Mouse (Mus musculus): ENCODE data around the gene Ciz1. TPM values are rescaled to one million over a fixed set of nuclear protein-coding genes. Genes with fewer than 3 reads are reported as not detected.
A peak's percentile ranks its signal among the peaks of the same experiment; 100 is the strongest.

Ciz1 gene
- polyA plus RNA-seq, 1 experiment from 2014 or later = 59.1 TPM

DNA sequence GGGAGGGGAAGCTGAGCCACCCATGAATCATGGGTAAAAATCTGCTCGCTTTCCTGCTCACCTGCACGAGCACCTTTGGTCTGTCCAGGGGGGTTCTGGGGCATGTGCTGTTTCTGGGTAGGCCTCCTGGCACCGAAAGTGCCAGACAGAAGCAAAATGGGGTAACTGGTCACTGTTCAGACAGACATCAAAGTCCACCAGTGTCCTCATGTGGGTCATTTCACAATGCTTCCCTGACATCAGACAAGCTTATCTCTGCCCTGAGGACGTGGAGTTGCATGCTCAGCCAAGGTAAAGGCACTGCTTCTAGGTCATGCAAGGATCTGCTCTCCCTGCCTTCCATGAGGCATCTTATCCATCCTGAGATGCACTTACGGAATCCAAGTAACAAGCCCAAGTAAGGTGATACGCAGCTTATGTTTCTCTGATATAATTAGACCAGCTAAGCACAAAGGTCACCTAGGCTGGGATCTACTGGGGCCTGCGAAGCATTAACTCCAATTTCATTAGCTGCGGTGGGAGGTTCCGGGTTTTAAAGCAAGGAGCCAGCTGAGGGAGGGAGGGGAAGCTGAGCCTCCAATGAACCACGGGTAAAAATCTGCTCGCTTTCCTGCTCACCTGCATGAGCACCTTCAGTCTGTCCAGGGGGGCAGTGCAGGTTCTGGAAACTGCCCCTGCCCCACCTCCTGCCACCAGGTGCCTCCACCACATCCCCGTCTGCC lies 66.5 kb downstream of the Ciz1 start:
- no peaks in the 10 kb centered on the region for H3K9me3 ChIP-seq
- peaks cover 12% of the 10 kb centered on the region for H3K4me1 ChIP-seq
- H3K36me3 ChIP-seq (replicated peaks) = peaks cover 77% of the 10 kb centered on the region

DNA sequence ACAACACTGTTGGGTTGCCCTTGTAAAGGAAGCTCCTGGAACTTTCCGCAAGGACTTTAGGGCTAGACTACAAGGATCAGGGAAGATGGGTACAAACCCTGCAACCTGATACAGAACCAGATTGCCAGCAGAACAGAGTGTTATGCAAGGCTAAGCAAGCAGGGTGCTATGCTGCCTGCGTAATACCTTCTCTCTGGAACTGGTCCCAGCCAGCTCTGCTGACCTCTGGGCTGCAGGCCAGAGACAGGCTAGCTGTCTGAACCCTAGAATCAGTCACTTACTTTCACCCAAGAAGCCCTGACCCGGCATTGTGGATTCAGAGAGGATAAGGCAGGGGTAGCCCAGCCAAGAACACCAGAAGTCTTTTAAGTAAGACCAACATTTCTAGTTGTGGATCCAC lies 67.2 kb downstream of the Ciz1 start:
- Histone ChIP-seq H3K9ac (no peak overlapping the region), H3K9me3 (no peaks in the 10 kb centered on the region), H3K27me3 (no peaks in the 10 kb centered on the region), H3K4me2 (no peak overlapping the region), H3K36me3 (replicated peaks) (peaks cover 70% of the 10 kb centered on the region), H3K27ac (no peak overlapping the region), H3K4me3 (replicated peaks) (no peak overlapping the region), H3K4me1 (peaks cover 20% of the 10 kb centered on the region)
- 93% methylated on average over 3 of the region's 3 CpGs for WGBS
- no peak for ATAC-seq (ENCODE audit: low FRiP score)

More for the DNA sequence above, 66.5 kb downstream of the Ciz1 start:
- no peak overlapping the region for H3K4me2 ChIP-seq
- ATAC-seq (ENCODE audit: low FRiP score) = no peak
- no peak overlapping the region for H3K27ac ChIP-seq
- H3K27me3 ChIP-seq = no peaks in the 10 kb centered on the region
- H3K4me3 ChIP-seq (replicated peaks) = no peak overlapping the region
- no peak overlapping the region for H3K9ac ChIP-seq
- WGBS = 81% methylated on average over 12 of the region's 12 CpGs

DNA sequence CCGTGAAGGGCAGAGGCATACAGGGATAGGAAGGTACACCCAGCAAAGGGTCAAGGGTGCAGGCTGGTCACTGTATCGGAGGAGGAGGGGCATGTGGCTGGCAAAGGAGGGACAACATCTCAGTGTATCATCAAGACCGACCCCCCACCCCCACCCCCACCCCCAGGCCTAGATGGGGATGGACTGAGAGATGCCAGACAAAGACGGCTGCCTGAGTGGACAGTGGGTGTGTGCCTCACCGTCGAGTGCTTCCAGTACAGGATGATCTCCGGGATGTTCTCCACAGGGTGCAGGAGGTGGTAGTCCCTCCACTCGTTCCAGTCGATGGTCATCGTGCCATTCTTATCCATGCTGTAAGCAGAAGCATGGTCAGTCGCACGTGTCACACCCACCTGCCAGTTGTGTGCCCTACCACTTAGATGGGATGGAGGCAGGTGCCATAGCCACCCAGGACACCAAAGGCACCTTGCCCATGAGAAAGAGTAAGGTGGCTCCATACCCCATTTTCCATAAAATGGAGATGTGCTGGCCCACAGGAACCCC lies 68.0 kb downstream of the Ciz1 start:
- Histone ChIP-seq H3K4me3 (replicated peaks) (no peak overlapping the region), H3K4me2 (no peak overlapping the region), H3K36me3 (replicated peaks) (peaks cover 62% of the 10 kb centered on the region), H3K27me3 (no peaks in the 10 kb centered on the region), H3K9ac (no peak overlapping the region), H3K4me1 (peaks cover 27% of the 10 kb centered on the region), H3K9me3 (no peaks in the 10 kb centered on the region), H3K27ac (no peak overlapping the region)
- 91% methylated on average over 12 of the region's 12 CpGs for WGBS
- no peak for ATAC-seq (ENCODE audit: low FRiP score)

DNA sequence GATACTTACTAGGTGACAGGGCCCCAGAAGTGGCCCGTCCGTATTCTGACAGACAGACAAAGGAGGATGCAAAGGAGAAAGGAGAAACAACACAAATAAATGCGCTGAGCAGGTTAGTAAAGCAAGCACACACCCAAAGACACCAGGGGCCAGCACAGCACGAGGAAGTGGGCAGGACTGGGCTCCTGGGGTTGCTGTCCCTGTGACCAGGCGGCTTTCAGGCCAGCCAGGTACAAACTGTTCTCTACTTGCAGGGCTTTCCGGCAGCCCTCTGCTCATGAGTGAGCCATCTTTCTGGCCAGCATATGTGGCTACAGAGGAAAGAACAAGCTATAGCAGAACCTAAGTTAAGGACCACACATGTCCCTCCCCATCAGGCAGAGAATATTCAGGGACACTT lies 68.5 kb downstream of the Ciz1 start:
- peaks cover 57% of the 10 kb centered on the region for H3K36me3 ChIP-seq (replicated peaks)

DNA sequence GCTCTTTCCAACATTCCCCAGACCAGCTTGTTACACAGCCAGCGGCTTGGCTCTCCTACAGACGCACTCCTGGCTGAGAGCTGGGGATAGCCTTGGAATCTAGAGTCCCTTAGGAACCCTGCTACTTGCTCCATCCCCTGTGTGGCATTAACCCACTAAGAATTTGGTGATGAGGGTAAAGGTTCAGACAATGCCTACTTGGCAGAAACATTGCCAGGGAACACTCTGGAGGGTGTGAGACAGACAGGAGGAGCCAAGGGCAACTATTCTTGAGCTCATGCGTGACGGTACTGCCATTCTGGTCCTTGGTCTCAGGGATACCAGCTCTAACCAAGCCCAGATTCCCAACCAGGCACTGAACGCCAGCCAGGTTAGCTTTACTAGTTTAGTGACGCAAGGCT lies 69.7 kb downstream of the Ciz1 start:
- Histone ChIP-seq H3K36me3 (replicated peaks) (peaks cover 45% of the 10 kb centered on the region), H3K9ac (no peak overlapping the region), H3K4me3 (replicated peaks) (no peak overlapping the region), H3K4me2 (no peak overlapping the region), H3K27me3 (no peaks in the 10 kb centered on the region), H3K4me1 (peaks cover 31% of the 10 kb centered on the region), H3K9me3 (no peaks in the 10 kb centered on the region), H3K27ac (no peak overlapping the region)
- ATAC-seq (ENCODE audit: low FRiP score) = no peak
- 95% methylated on average over 6 of the region's 6 CpGs for WGBS

More for the DNA sequence above, 68.5 kb downstream of the Ciz1 start:
- Histone ChIP-seq H3K27me3 (no peaks in the 10 kb centered on the region), H3K27ac (no peak overlapping the region), H3K4me3 (replicated peaks) (no peak overlapping the region), H3K4me1 (peaks cover 31% of the 10 kb centered on the region), H3K4me2 (no peak overlapping the region), H3K9me3 (no peaks in the 10 kb centered on the region), H3K9ac (no peak overlapping the region)
- WGBS = 82% methylated on average over 6 of the region's 6 CpGs
- no peak for ATAC-seq (ENCODE audit: low FRiP score)

DNA sequence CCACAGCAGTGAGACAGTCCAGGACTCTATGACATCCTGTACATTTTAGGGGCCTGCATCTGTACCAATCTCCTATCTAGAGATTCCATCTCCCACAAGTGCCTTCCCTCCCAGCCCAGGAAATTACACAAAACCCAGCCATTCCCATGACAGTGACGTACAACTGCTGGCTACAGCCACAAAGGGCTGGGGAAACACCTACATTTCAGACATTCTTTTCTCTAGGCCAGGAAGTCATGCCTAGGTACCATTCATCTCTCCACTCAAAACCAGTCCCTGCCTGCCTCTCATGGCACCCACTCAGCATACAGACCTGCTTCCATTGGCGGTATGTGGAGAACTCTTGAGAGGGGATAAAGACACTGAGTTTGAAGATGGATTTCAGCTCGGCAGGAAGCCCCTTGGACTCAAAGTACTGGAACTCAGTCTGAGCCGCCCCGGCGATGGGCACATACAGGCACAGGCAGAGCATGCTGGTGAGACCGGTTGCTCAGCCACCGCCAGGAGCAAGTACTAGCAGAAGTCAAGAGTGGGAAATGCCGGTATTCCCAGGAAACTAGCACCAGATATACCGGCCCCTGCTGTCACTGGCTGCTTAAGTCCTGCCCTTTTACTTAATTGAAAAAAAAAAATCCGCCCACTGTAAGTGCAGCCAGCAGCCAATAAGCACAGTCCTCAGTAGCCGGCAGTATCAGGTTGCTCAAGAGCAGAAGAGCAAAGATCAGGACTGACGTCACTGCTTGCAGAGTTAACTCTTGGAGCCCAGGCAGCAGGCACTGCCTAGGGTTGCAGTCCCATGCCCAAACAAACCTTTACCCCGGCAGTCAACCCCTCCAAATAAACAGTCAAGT lies 71.6 kb downstream of the Ciz1 start:
- H3K4me2 ChIP-seq = peak overlapping the region; percentile 73
- H3K36me3 ChIP-seq (replicated peaks) = peaks cover 26% of the 10 kb centered on the region
- peak overlapping the region; percentile 37 for H3K4me3 ChIP-seq (replicated peaks)
- WGBS = under 1% methylated on average over 14 of the region's 14 CpGs
- no peaks in the 10 kb centered on the region for H3K9me3 ChIP-seq
- ATAC-seq (ENCODE audit: low FRiP score) = peak; percentile 90
- H3K27ac ChIP-seq = peak overlapping the region; percentile 84
- no peaks in the 10 kb centered on the region for H3K27me3 ChIP-seq
- peak overlapping the region; percentile 47; the same call in 1 of the 2 replicates for H3K9ac ChIP-seq
- H3K4me1 ChIP-seq = peaks cover 45% of the 10 kb centered on the region

DNA sequence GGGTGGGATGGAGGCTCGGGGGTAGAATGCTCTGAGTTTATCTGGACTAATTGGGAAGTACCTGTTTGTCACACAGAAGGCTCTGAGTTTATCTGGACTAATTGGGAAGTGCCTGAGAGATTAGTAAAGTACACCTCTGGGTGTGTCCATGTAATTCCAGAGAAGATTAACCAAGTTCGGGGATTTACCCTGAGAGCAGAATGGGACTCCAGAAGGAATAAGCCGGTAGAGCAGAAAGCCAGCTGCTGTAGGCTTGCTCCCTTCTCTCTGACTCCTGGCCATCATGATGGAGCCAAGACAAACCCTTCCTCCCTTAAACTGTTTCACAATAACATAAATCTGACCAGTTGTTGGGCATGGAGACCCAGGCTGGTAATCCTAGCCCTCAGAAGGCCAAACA lies 72.7 kb downstream of the Ciz1 start:
- Histone ChIP-seq H3K9me3 (no peaks in the 10 kb centered on the region), H3K27me3 (no peaks in the 10 kb centered on the region), H3K4me1 (peaks cover 56% of the 10 kb centered on the region), H3K4me3 (replicated peaks) (no peak overlapping the region), H3K27ac (peak overlapping the region; percentile 84), H3K4me2 (no peak overlapping the region), H3K9ac (no peak overlapping the region), H3K36me3 (replicated peaks) (peaks cover 15% of the 10 kb centered on the region)
- no peak for ATAC-seq (ENCODE audit: low FRiP score)
- WGBS = 15% methylated on average over 3 of the region's 3 CpGs

DNA sequence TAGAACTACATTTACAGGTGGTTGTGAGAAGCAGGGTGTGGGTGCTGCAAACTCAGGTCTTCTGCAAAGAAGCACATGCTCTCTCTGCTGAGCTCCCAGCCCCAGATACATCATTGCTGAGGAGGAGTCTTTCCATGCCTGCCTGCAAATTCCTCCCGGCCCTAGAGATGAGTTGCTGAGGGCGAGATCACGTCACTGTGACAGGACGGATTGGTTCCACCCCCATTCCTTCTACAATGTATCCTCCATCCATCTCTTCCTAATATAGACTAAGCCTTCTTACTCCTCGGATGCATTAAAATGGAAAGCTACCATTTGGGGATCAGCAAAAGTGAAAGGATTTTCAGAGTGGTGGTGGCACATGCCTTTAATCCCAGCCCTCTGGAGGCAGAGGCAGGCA lies 73.4 kb downstream of the Ciz1 start:
- no peak for ATAC-seq (ENCODE audit: low FRiP score)
- Histone ChIP-seq H3K4me2 (no peak overlapping the region), H3K9ac (no peak overlapping the region), H3K27me3 (no peaks in the 10 kb centered on the region), H3K4me3 (replicated peaks) (no peak overlapping the region), H3K9me3 (no peaks in the 10 kb centered on the region), H3K4me1 (peaks cover 63% of the 10 kb centered on the region), H3K27ac (peak overlapping the region; percentile 84; the same call in 1 of the 2 replicates), H3K36me3 (replicated peaks) (peaks cover 7% of the 10 kb centered on the region)
- 90% methylated on average over 5 of the region's 5 CpGs for WGBS

DNA sequence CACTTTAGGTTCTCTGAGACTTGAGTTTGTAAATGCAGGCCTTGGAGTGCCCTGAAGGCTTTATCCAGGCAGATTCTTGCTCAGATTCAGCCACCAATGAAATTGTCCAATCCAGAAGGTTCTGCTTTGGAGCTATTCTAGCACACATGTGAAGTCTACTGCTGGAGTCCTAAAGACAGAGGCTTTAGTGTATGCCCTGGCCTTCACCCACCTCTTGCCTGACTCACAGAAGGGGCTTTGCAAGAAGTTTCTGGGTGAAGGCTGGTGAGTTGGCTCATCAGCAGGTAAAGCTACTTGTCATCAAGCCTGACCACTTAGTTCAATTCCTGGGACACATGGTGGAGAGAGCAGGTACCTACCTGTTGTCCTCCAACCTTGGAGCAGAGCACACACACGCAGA lies 74.0 kb downstream of the Ciz1 start:
- Histone ChIP-seq H3K27ac (no peak overlapping the region), H3K9ac (no peak overlapping the region), H3K4me3 (replicated peaks) (no peak overlapping the region), H3K9me3 (no peaks in the 10 kb centered on the region), H3K27me3 (no peaks in the 10 kb centered on the region), H3K4me2 (no peak overlapping the region), H3K36me3 (replicated peaks) (peaks cover 2% of the 10 kb centered on the region; the same call in 1 of the 2 replicates), H3K4me1 (peaks cover 67% of the 10 kb centered on the region)
- 100% methylated on average over 1 of the region's 1 CpGs for WGBS
- ATAC-seq (ENCODE audit: low FRiP score) = no peak

DNA sequence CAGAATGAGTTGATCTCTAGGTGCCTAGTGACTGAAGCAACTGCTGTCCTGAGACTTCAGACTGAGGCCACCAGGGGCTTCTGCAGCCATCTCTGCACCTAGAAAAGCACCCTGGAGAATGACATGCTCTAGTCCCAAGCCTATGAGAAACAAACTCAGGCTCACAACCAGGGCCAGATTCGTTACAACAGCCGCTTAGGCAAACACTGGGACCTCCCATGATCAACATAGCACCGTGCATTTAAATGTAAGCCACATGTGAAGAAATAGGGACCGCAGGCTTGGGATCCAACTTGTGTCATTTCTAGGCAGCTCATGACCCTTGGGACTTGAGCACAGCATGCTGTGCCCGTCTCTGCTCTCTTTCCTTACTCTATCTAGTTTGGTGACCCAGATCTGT lies 75.6 kb downstream of the Ciz1 start:
- ATAC-seq (ENCODE audit: low FRiP score) = no peak
- peak overlapping the region; percentile 71 for H3K4me2 ChIP-seq
- H3K9ac ChIP-seq = no peak overlapping the region
- no peaks in the 10 kb centered on the region for H3K27me3 ChIP-seq
- H3K4me3 ChIP-seq (replicated peaks) = no peak overlapping the region
- no peaks in the 10 kb centered on the region for H3K36me3 ChIP-seq (replicated peaks)
- peaks cover 70% of the 10 kb centered on the region for H3K4me1 ChIP-seq
- peak overlapping the region; percentile 85 for H3K27ac ChIP-seq
- no peaks in the 10 kb centered on the region for H3K9me3 ChIP-seq
- WGBS = 74% methylated on average over 5 of the region's 5 CpGs

DNA sequence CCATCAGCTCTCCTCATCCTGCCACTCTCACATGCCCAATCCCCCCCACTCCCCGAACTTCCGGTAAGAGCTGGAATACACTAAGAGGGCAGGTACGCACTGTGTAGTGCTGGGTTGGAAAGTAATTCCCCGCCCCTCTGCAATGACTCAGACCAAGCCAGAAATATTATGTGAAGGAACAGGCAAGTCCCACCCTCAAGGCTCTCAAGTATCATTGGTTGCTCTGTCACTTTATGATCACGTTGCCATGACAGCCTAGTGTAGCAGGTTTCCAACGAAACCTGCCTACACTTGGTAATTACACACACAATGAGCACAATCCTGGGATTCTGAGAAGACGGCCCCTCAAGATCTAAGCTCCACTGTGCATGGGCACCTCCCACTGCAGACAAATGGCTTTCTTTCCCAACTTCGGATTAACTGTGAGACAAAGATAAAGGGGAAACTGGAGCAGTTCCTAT lies 76.2 kb downstream of the Ciz1 start:
- Histone ChIP-seq H3K4me2 (peak overlapping the region; percentile 71), H3K4me3 (replicated peaks) (peak overlapping the region; percentile 20)
- 30% methylated on average over 8 of the region's 8 CpGs for WGBS

DNA sequence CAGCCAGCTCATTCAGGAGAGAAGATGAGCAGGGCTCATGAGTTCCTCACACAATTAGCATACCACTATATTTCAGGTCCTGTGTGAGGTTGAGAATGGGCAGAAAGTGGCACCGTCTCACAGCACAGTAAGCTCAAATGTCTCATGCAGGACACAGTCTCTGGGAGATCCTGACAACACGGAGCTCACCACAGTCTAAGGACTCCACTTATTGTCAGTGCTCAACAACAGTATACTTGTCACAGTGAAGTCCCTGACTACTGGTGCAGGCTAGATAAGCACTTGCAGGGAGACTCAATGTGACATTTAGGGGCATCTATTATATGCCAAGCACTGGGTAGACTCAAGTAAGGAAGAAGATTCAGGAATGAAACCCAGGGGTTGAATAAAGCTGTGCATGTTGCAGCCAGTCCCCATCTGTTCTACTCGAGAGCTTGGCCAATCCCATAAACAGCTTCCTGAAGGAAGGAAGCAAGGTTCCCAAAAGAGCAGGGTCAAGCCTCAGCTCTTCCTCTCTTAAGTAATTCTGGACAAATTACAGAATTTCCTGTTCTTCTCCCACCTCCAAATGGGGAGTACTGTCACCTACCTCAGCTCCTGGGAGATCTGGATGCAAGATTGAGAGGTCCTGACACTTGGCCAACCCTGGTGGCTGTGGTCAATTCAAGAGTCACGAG lies 77.2 kb downstream of the Ciz1 start:
- WGBS = 69% methylated on average over 4 of the region's 4 CpGs
- peaks cover 53% of the 10 kb centered on the region for H3K4me1 ChIP-seq
- no peak overlapping the region for H3K9ac ChIP-seq
- peak overlapping the region; percentile 85 for H3K27ac ChIP-seq
- no peak overlapping the region for H3K4me3 ChIP-seq (replicated peaks)
- no peaks in the 10 kb centered on the region for H3K9me3 ChIP-seq
- H3K4me2 ChIP-seq = peak overlapping the region; percentile 71
- no peak for ATAC-seq (ENCODE audit: low FRiP score)
- H3K27me3 ChIP-seq = no peaks in the 10 kb centered on the region
- no peaks in the 10 kb centered on the region for H3K36me3 ChIP-seq (replicated peaks)

More for the DNA sequence above, 76.2 kb downstream of the Ciz1 start:
- Histone ChIP-seq H3K4me1 (peaks cover 64% of the 10 kb centered on the region), H3K9me3 (no peaks in the 10 kb centered on the region), H3K36me3 (replicated peaks) (no peaks in the 10 kb centered on the region), H3K27me3 (no peaks in the 10 kb centered on the region), H3K9ac (0 out of 2 replicates have a peak overlapping the region, but pooled peaks have one; percentile 36), H3K27ac (peak overlapping the region; percentile 85)
- peak; percentile 57 for ATAC-seq (ENCODE audit: low FRiP score)
